Mouse (Mus musculus) layer of hippocampus, adult 6 months (tissue): ENCODE results near the gene Gm20918. TPM values are rescaled to one million over a fixed set of nuclear protein-coding genes. Genes with fewer than 3 reads are reported as not detected.

ENCODE experiments used
- long read RNA-seq, 2 experiments: library from polyadenylated mRNA; unstranded; transcript quantifications; one replicate each; pipeline ENCODE4 v2.0.0; 2019 to 2020
- polyA plus RNA-seq: library from polyadenylated mRNA; unstranded; fragments of <200 nt; fragmentation: Nextera tagmentation; gene quantifications from 2 replicates; pipeline ENCODE4 v1.2.3, GENCODE M21; 2021

Gene Gm20918
- polyA plus RNA-seq: not detected in 2 replicates
- long read RNA-seq, experiment 1: 0 reads
- long read RNA-seq, experiment 2: 0 reads

GRCm38 (mm10) chrY:5043637-5044036 lies at the start of gene Gm20918:
Gm20918 (plus strand) TSS chrY:5043937.

Other genes starting within 250 kb of the Gm20918 start
- gene Gm21820, start 205.5 kb downstream of the Gm20918 start, polyA plus RNA-seq: not detected in 2 replicates